Mouse (Mus musculus): ENCODE results near the gene Prn. TPM values are rescaled to one million over a fixed set of nuclear protein-coding genes. Genes with fewer than 3 reads are reported as not detected.

The Prn gene
- polyA plus RNA-seq, 1 experiment from 2014 or later, result not detected

DNA sequence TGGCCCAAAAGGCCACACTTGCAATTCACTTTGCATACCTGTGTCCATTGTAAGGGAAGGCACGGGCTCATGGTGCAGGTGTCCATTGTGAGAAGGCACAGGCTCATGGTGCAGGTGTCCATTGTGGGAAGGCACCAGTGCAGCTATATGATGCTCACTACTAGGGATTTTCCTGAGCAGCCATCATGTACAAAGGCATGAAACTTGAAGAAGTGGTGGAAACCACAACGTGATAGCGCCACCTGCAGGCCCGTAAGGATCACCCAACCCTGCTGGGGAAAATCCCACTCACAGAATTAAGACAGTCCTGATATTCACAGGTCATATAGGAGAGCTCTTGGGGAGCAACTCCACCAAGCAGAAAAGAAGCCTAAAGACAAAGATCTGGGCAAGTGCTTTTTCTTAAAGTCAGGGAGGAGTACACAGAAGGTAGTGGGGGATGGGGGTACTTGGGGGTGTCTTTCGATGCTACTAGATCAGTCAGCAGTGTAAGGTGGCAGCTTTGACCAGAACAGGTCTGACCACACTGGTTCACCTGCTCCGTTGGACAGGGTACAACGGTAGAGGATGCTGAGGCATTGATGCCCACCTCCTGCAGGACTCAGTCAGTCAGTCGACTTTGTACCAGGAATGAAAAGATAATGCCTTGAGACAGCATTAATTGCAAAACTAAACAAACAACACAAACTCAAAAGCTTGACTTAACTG is 29.8 kb downstream of the Prn start:
- H3K27me3 ChIP-seq, result no peaks in the 10 kb centered on the region
- ATAC-seq (ENCODE audit: low FRiP score, low read depth), result 0 out of 2 replicates have a peak, but pooled peaks have one; percentile 52
- 39% methylated on average over 8 of the region's 8 CpGs for WGBS

DNA sequence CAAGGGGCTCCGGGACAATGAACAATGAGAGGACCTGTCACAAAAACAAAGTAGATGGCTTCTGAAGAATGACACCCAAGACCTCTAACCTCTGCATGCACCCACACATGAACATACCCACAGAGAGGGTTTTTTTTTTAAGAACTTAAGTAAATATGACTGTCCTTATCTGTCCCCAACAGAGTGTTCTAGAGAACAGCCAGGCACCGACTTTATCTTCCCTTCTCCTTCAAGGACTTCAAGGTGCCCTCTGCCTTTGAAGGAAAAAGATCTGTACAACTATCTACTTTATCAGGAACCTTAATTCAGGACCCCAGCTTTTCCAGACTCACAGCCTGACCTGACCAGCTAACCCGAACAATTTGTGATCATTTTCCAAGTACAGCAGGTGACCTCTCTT is 30.7 kb downstream of the Prn start:
- Histone ChIP-seq H3K4me3 (no peak overlapping the region), H3K27me3 (no peaks in the 10 kb centered on the region), H3K27ac (replicated peaks) (no peak overlapping the region), H3K4me2 (replicated peaks) (no peak overlapping the region), H3K9me3 (no peaks in the 10 kb centered on the region), H3K36me3 (peaks cover 12% of the 10 kb centered on the region), H3K4me1 (no peaks in the 10 kb centered on the region), H3K9ac (replicated peaks) (no peak overlapping the region)
- 86% methylated on average over 3 of the region's 3 CpGs for WGBS
- no peak for ATAC-seq (ENCODE audit: low FRiP score, low read depth)

More for the DNA sequence above, 29.8 kb downstream of the Prn start:
- H3K27ac ChIP-seq (replicated peaks), result no peak overlapping the region
- no peak overlapping the region for H3K9ac ChIP-seq (replicated peaks)
- H3K4me3 ChIP-seq, result no peak overlapping the region
- H3K4me1 ChIP-seq, result no peaks in the 10 kb centered on the region
- H3K36me3 ChIP-seq, result peaks cover 12% of the 10 kb centered on the region
- no peaks in the 10 kb centered on the region for H3K9me3 ChIP-seq
- H3K4me2 ChIP-seq (replicated peaks), result no peak overlapping the region

DNA sequence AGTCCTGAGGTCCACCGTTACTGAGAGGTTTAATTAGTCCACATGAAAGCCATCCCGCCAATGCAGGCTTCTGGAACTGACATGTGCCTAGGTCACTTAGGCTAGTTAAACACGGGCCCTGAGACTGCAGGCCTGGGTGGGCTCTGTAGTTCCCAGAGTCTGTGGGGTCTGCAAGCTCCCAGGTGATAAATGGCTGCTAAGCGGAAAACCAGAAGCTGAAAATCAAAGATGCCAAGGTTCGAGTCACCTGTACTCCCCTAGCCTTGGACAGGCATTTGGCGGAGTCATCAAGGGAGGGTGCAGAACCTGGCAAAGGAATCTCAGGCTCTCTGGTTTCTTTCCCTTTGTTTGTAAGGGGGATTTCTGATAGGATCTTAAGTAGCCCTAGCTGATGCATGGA is 31.7 kb downstream of the Prn start:
- ATAC-seq (ENCODE audit: low FRiP score, low read depth), result no peak
- no peaks in the 10 kb centered on the region for H3K4me1 ChIP-seq
- no peaks in the 10 kb centered on the region for H3K27me3 ChIP-seq
- H3K9ac ChIP-seq (replicated peaks), result no peak overlapping the region
- H3K4me2 ChIP-seq (replicated peaks), result no peak overlapping the region
- no peaks in the 10 kb centered on the region for H3K9me3 ChIP-seq
- 80% methylated on average over 6 of the region's 6 CpGs for WGBS
- no peak overlapping the region for H3K27ac ChIP-seq (replicated peaks)
- peaks cover 9% of the 10 kb centered on the region for H3K36me3 ChIP-seq
- no peak overlapping the region for H3K4me3 ChIP-seq

DNA sequence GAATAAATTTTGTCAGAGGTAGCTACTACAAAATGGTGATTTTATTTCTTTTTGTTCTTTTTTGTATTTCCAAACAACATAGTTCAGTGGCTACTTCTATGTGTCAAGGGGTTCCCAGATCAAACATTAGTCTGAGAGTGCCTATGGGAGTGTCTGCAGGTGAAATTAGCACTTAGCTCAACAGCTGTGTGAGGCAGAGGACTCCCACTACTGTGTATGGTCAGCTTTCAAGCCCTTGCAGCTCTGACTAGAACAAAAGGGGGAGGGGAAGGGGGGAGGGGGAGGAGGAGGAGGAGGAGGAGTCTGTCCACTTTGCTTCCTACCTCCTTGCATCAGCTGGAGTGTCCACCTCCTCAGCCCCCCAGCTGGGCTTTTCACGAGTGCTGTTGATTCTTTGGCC is 34.6 kb downstream of the Prn start:
- H3K4me3 ChIP-seq, result no peak overlapping the region
- 21% methylated on average over 1 of the region's 1 CpGs for WGBS
- no peak overlapping the region for H3K4me2 ChIP-seq (replicated peaks)
- no peak for ATAC-seq (ENCODE audit: low FRiP score, low read depth)
- peaks cover 7% of the 10 kb centered on the region; the same call in 1 of the 2 replicates for H3K4me1 ChIP-seq
- H3K27ac ChIP-seq (replicated peaks), result no peak overlapping the region
- no peak overlapping the region for H3K9ac ChIP-seq (replicated peaks)
- no peaks in the 10 kb centered on the region; the same call in 1 of the 2 replicates for H3K27me3 ChIP-seq
- H3K9me3 ChIP-seq, result no peaks in the 10 kb centered on the region
- H3K36me3 ChIP-seq, result no peaks in the 10 kb centered on the region

DNA sequence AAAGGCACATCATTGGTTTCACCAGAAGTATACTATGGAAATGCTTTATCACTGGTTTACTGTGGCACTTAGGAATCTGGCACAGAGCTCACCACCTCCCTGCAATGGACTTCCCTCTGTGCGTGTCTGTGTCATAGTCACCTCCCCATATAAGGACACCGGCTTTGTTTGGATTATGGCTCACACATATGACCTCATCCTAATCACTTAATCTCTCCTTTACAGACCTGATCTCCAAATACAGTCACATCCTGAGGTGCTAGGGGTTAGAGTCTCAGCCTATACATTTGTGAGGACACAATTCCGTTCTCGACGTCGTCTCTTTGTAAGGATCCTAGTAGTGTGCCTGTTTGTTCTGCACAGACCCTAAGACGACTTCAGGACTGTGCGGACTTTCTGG is 35.5 kb downstream of the Prn start:
- H3K4me1 ChIP-seq, result peaks cover 7% of the 10 kb centered on the region; the same call in 1 of the 2 replicates
- H3K27me3 ChIP-seq, result peaks cover 4% of the 10 kb centered on the region; the same call in 1 of the 2 replicates
- H3K9me3 ChIP-seq, result no peaks in the 10 kb centered on the region
- H3K36me3 ChIP-seq, result no peaks in the 10 kb centered on the region
- no peak for ATAC-seq (ENCODE audit: low FRiP score, low read depth)
- no peak overlapping the region for H3K4me2 ChIP-seq (replicated peaks)
- 83% methylated on average over 8 of the region's 8 CpGs for WGBS
- no peak overlapping the region for H3K27ac ChIP-seq (replicated peaks)
- H3K4me3 ChIP-seq, result no peak overlapping the region
- H3K9ac ChIP-seq (replicated peaks), result no peak overlapping the region

DNA sequence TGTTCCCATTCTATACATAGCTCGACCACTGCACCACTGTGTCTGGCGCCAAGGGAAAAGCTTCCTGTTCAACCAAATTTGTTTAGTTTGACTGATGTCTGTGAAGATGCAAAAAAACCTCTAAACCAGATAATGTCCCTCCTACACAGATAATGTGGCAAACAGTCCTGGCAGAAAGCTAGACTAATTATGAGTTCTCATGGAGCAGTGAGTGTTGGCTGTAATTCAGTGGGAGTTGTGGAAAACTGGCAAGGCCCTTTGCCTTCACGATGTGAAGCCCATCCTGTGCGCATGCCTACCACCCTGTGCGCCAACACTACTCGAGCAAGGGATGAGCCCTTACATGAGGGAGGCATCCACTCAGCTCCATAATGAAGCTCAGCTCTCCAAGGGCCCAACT is 36.0 kb downstream of the Prn start:
- Histone ChIP-seq H3K4me2 (replicated peaks) (no peak overlapping the region), H3K27ac (replicated peaks) (no peak overlapping the region), H3K27me3 (peaks cover 10% of the 10 kb centered on the region), H3K4me1 (peaks cover 7% of the 10 kb centered on the region; the same call in 1 of the 2 replicates), H3K36me3 (no peaks in the 10 kb centered on the region), H3K4me3 (no peak overlapping the region), H3K9me3 (no peaks in the 10 kb centered on the region), H3K9ac (replicated peaks) (no peak overlapping the region)
- ATAC-seq (ENCODE audit: low FRiP score, low read depth), result no peak
- 89% methylated on average over 6 of the region's 6 CpGs for WGBS

DNA sequence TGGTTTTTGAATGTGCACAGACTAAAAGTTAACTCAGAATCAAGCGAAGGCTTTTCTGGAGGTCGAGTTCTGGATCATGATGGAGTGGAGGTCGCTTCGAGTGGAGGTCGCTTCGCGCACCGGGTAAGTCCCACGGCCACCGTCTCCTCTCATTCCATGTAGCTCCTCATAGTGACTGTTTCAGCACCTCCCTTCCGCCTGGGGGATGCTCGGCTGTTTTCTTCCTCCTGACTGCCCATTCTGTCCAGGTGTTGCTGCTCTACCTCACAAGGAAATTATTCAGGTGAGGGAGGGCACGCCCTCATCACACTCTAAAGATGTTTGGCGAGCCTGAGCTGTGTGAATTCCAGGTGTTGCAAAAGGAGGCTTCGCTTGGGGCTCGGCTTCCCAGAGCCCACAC is 36.6 kb downstream of the Prn start:
- WGBS, result 93% methylated on average over 16 of the region's 16 CpGs
- Histone ChIP-seq H3K9me3 (no peaks in the 10 kb centered on the region), H3K36me3 (no peaks in the 10 kb centered on the region), H3K4me2 (replicated peaks) (no peak overlapping the region), H3K27ac (replicated peaks) (no peak overlapping the region), H3K4me3 (no peak overlapping the region), H3K27me3 (peaks cover 11% of the 10 kb centered on the region), H3K9ac (replicated peaks) (no peak overlapping the region), H3K4me1 (peaks cover 7% of the 10 kb centered on the region; the same call in 1 of the 2 replicates)
- no peak for ATAC-seq (ENCODE audit: low FRiP score, low read depth)

DNA sequence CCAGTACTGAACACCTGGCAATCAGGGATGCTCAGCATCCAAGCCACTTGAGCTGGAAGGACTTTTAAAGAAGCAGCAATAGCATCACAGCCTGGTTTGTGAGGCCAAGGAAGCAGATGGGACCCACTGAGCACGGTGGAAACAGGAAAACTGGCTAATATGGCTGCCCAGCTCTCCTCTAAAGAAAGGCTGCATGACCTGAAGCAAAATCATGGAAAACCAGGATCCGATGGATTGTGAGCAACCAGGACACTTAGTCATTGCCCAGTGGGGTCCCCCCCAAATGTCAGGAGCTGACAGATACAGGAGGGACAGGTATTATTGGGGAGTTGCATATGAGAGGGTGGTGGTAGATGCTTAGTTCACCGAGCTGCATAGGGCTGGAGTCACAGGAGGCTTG is 38.4 kb downstream of the Prn start:
- Histone ChIP-seq H3K4me1 (peaks cover 11% of the 10 kb centered on the region; the same call in 1 of the 2 replicates), H3K27me3 (peaks cover 29% of the 10 kb centered on the region), H3K9me3 (no peaks in the 10 kb centered on the region), H3K4me3 (no peak overlapping the region), H3K27ac (replicated peaks) (no peak overlapping the region), H3K9ac (replicated peaks) (no peak overlapping the region), H3K36me3 (no peaks in the 10 kb centered on the region), H3K4me2 (replicated peaks) (no peak overlapping the region)
- ATAC-seq (ENCODE audit: low FRiP score, low read depth), result no peak
- 79% methylated on average over 3 of the region's 3 CpGs for WGBS

DNA sequence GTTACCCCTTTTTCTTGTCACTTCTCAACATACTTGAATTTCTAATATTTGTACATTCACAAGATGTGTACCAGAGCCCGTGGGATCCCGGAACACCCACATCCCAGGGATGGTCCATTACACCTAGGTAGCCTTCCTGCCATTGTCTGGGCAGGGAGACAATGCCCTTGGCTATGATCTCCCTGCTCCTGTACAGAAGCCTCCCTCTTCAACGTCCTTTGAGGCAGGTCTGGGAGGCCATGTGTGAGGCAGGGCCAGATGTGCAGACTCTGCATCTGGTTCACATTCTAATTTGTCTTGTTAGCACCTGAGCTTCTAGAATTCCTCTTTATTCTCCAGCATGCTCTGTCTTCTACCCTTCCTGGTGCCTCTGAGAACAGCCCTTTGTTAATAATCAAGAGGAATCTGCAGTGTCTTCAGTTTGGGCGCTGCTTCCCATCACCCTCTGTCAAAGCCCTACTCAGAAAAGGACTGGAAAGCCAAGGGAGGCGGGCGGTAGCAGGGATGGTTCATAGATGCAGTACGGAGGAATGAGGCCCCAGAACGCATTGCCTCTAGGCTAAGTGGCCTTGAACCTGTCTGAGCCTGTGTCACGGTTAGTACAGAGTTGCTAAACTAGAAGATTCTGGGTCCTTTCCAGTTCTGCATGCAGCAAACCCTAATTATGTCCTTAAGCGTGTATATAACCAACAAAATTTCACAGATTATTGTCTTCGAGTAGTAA is 39.3 kb downstream of the Prn start:
- 82% methylated on average over 11 of the region's 11 CpGs for WGBS
- ATAC-seq (ENCODE audit: low FRiP score, low read depth), result no peak

DNA sequence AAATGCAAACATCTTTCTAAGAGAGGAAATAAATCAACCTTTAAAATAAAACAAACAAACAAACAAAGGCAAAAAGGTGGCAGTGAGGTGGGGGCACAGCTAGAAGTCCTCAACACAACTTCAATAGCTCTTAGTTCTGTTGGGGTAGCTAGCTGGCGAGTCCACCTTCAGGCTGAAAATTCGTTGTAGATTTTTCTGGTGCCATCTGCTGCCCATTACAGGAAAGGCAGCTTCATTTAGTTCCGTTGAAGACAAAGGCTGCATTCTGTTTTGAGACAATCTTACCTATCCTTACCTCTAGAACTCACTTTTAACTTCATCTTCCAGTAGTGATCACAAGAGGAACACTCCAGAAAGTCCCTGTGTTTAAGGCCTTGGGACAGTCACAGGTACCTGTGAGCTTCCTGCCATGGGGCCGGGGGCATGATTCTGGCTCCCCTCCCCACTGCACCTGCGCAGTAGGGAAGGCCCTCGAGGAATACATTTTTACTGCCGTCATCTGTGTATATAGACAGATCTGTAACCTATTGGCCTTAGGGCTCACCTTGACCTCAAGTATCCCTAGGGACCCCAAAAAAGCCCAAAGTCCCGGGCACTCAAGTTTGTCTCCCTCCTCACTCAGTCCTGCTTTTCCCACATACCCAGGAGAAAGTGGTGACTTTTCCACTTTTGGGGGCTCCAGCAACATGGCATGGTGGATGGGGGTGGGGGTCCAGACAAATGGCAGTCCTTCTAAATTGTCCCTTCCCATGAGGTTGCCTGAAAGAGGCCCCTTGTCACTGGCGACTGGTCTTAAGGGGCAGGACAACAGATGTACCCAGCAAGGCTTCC is 40.2 kb downstream of the Prn start:
- Histone ChIP-seq H3K4me2 (replicated peaks) (no peak overlapping the region), H3K27me3 (peaks cover 46% of the 10 kb centered on the region), H3K9ac (replicated peaks) (0 out of 2 replicates have a peak overlapping the region, but pooled peaks have one; percentile 6), H3K36me3 (no peaks in the 10 kb centered on the region), H3K9me3 (no peaks in the 10 kb centered on the region), H3K27ac (replicated peaks) (no peak overlapping the region), H3K4me1 (peaks cover 12% of the 10 kb centered on the region; the same call in 1 of the 2 replicates), H3K4me3 (no peak overlapping the region)
- WGBS, result 53% methylated on average over 9 of the region's 9 CpGs
- ATAC-seq (ENCODE audit: low FRiP score, low read depth), result no peak

More for the DNA sequence above, 39.3 kb downstream of the Prn start:
- H3K4me1 ChIP-seq, result peaks cover 12% of the 10 kb centered on the region; the same call in 1 of the 2 replicates
- H3K27me3 ChIP-seq, result peaks cover 38% of the 10 kb centered on the region
- H3K4me3 ChIP-seq, result no peak overlapping the region
- H3K9ac ChIP-seq (replicated peaks), result no peak overlapping the region
- H3K36me3 ChIP-seq, result no peaks in the 10 kb centered on the region
- H3K27ac ChIP-seq (replicated peaks), result no peak overlapping the region
- no peaks in the 10 kb centered on the region for H3K9me3 ChIP-seq
- H3K4me2 ChIP-seq (replicated peaks), result no peak overlapping the region

DNA sequence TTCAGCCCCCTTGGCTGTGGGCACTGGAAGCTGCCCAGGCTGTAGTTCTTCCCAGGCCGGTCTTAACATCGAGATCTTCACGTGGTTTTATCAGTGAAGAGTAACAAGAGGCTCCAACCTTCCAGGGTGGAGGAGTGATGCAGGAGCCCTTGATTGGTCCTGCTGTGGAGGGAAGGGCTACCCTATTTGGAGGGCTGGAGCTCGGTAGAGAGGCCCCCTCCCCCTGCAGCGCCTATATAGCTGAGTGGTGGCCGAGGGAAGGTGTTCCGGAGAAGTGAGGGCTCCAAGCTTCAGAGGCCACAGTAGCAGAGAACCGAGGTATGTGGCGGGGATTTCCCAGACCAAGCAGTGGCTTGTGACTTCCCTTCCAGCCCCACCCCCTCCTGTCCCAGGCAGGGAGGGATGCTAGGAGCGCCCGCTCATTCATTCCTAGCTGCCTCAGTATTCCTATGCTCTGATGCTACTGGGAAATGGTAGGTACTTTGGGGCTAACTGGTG is 40.9 kb downstream of the Prn start, which contains the start of gene Prnd:
Gene Prnd (plus strand): TSS at position 264 of the 498 bp plus-strand sequence.
- 11% methylated on average over 11 of the region's 11 CpGs for WGBS
- H3K4me2 ChIP-seq (replicated peaks), result no peak within 1 kb of the TSS

More for the DNA sequence above, 40.9 kb downstream of the Prn start, which contains the start of gene Prnd:
- H3K4me1 ChIP-seq, result peaks cover 12% of the 10 kb centered on the region; the same call in 1 of the 2 replicates
- H3K27ac ChIP-seq (replicated peaks), result no peak within 1 kb of the TSS
- H3K4me3 ChIP-seq, result no peak within 1 kb of the TSS
- peaks cover 46% of the 10 kb centered on the region for H3K27me3 ChIP-seq
- H3K9ac ChIP-seq (replicated peaks), result 0 out of 2 replicates have a peak within 1 kb of the TSS, but pooled peaks have one; percentile 6
- no peaks in the 10 kb centered on the region for H3K9me3 ChIP-seq
- no peaks in the 10 kb centered on the region for H3K36me3 ChIP-seq
- no peak for ATAC-seq (ENCODE audit: low FRiP score, low read depth)
